Mouse (Mus musculus) midbrain, embryonic 11.5 days (tissue): ENCODE data around the gene Fbxl13. TPM values are rescaled to one million over a fixed set of nuclear protein-coding genes. Genes with fewer than 3 reads are reported as not detected.

Experiments
- ATAC-seq: fragments of 200-750 bp; cut with Nextera tagmentation; 2 replicates; pipeline ENCODE4 v1.8.0; 2017; ENCODE audit warnings: moderate TSS enrichment, moderate library complexity; ENCODE audit not compliant: low FRiP score
- DNase-seq: peaks from one replicate; pipeline ENCODE4 v3.0.0; 2015; ENCODE audit warnings: low spot score; ENCODE audit errors: missing footprints
- H3K27ac ChIP-seq: fragments of 300-500 bp; sonication (generic); 2 replicates; pipeline ENCODE4 v1.5.1; 2014; ENCODE audit warnings: low read depth, low read length
- H3K27me3 ChIP-seq: fragments of 300-500 bp; sonication (generic); 2 replicates; pipeline ENCODE4 v1.6.1; 2014; ENCODE audit warnings: mild to moderate bottlenecking, low read length, moderate library complexity, mixed read lengths; ENCODE audit not compliant: control insufficient read depth, insufficient read depth
- H3K36me3 ChIP-seq: fragments of 300-500 bp; sonication (generic); 2 replicates; pipeline ENCODE4 v1.6.1; 2014; ENCODE audit warnings: mild to moderate bottlenecking, low read length, moderate library complexity, mixed read lengths; ENCODE audit not compliant: control insufficient read depth, insufficient read depth
- H3K4me1 ChIP-seq: fragments of 300-500 bp; sonication (generic); 2 replicates; pipeline ENCODE4 v1.6.1; 2014; ENCODE audit warnings: low read length; ENCODE audit not compliant: control insufficient read depth, insufficient read depth
- H3K4me2 ChIP-seq: fragments of 300-500 bp; sonication (generic); 2 replicates; pipeline ENCODE4 v1.6.1; 2014; ENCODE audit warnings: mild to moderate bottlenecking, moderate library complexity
- H3K4me3 ChIP-seq: fragments of 300-500 bp; sonication (generic); 2 replicates; pipeline ENCODE4 v1.5.1; 2014; ENCODE audit warnings: low read depth, low read length
- H3K9ac ChIP-seq: fragments of 300-500 bp; sonication (generic); 2 replicates; pipeline ENCODE4 v1.6.1; 2014; ENCODE audit warnings: low read length
- H3K9me3 ChIP-seq: fragments of 300-500 bp; sonication (generic); 2 replicates; pipeline ENCODE4 v1.6.1; 2016; ENCODE audit warnings: low read length; ENCODE audit not compliant: control insufficient read depth
- WGBS: fragments of 180-500 bp; shearing (Covaris S2); extraction: QIAGEN DNeasy Blood & Tissue Kit; methylation state at CpG from one replicate; pipeline ENCODE4 v1.1.7; 2014; 5-methylcytosine and 5-hydroxymethylcytosine counted together
- polyA plus RNA-seq: library from polyadenylated mRNA; unstranded; fragments of >200 nt; fragmentation: Nextera tagmentation; extraction: Ambion mirVana; gene quantifications from 2 replicates; pipeline ENCODE4 v1.2.1, GENCODE M21; 2014

The Fbxl13 gene
- polyA plus RNA-seq, 1 experiment from 2014 or later, result 0.08 TPM

GRCm38 (mm10) chr5:21500941-21501340, 144.5 kb downstream of the Fbxl13 start:
- Histone ChIP-seq H3K4me2 (no peak overlapping the region), H3K27me3 (no peaks in the 10 kb centered on the region), H3K4me1 (no peaks in the 10 kb centered on the region), H3K9ac (no peak overlapping the region), H3K36me3 (no peaks in the 10 kb centered on the region), H3K9me3 (no peaks in the 10 kb centered on the region), H3K4me3 (no peak overlapping the region), H3K27ac (no peak overlapping the region)
- ATAC-seq (no peak), DNase-seq (no peak)
- WGBS, result 91% methylated on average over 2 of the region's 2 CpGs

GRCm38 (mm10) chr5:21500133-21500532, 145.3 kb downstream of the Fbxl13 start:
- Histone ChIP-seq H3K27me3 (no peaks in the 10 kb centered on the region), H3K4me3 (no peak overlapping the region), H3K4me2 (no peak overlapping the region), H3K36me3 (no peaks in the 10 kb centered on the region), H3K27ac (no peak overlapping the region), H3K4me1 (no peaks in the 10 kb centered on the region), H3K9me3 (no peaks in the 10 kb centered on the region), H3K9ac (no peak overlapping the region)
- WGBS, result 76% methylated on average over 10 of the region's 10 CpGs
- DNase-seq, result no peak
- no peak for ATAC-seq

- H3K4me1 ChIP-seq, result no peaks in the 10 kb centered on the region
- no peak overlapping the region for H3K4me2 ChIP-seq
- H3K4me3 ChIP-seq, result no peak overlapping the region
- H3K9me3 ChIP-seq, result no peaks in the 10 kb centered on the region
- no peak overlapping the region for H3K9ac ChIP-seq
- DNase-seq, result no peak
- no peaks in the 10 kb centered on the region for H3K36me3 ChIP-seq
- no peak for ATAC-seq
- WGBS, result 74% methylated on average over 11 of the region's 11 CpGs
- H3K27ac ChIP-seq, result no peak overlapping the region
- no peaks in the 10 kb centered on the region for H3K27me3 ChIP-seq
Measured at GRCm38 (mm10) chr5:21498925-21499324, 146.5 kb downstream of the Fbxl13 start.

DNA sequence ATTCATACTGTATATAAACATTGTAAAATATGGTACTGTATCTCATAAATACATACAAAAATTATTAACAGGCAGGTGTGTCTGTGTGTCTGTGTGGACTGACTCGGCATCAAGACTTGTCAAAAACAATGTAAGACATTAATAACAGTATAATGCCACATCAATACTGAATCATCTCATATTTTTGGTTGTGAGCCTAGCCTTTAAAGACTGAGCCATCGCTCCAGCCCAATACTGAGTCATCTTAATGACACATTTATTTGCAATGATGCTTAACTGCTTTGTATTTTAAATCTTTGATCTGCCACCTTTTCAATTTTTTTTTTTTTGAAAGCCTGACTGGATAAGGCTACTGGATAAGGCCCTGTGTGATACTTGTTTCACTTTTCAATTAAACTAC, 146.9 kb downstream of the Fbxl13 start:
- no peak overlapping the region for H3K4me3 ChIP-seq
- no peak overlapping the region for H3K27ac ChIP-seq
- no peaks in the 10 kb centered on the region for H3K27me3 ChIP-seq
- no peaks in the 10 kb centered on the region for H3K9me3 ChIP-seq
- H3K36me3 ChIP-seq, result no peaks in the 10 kb centered on the region
- WGBS, result 92% methylated on average over 2 of the region's 2 CpGs
- ATAC-seq, result no peak
- H3K9ac ChIP-seq, result no peak overlapping the region
- no peak for DNase-seq
- no peak overlapping the region for H3K4me2 ChIP-seq
- H3K4me1 ChIP-seq, result no peaks in the 10 kb centered on the region

DNA sequence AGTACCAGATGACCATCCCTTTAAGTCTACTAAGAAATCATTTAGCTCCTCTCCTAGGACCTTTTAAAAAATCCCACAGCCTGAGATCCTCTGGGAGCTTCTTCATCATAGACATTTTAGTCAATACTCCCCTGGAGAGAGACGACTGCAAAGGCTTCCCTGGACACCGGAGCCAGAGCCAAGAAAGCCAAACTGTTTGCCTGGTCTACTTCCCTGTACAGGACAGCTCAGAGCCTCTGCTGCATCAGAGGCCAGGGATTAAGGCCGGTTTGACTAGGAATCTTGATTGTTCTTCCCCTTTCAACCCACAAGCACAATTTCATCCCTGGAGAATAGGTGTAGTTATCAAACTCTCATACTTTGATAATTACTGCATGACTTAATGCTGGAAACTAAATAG, 148.6 kb downstream of the Fbxl13 start:
- no peaks in the 10 kb centered on the region for H3K4me1 ChIP-seq
- H3K9ac ChIP-seq, result no peak overlapping the region
- no peaks in the 10 kb centered on the region for H3K27me3 ChIP-seq
- no peak for DNase-seq
- WGBS, result 55% methylated on average over 3 of the region's 3 CpGs
- H3K4me2 ChIP-seq, result no peak overlapping the region
- H3K9me3 ChIP-seq, result no peaks in the 10 kb centered on the region
- H3K27ac ChIP-seq, result no peak overlapping the region
- no peaks in the 10 kb centered on the region for H3K36me3 ChIP-seq
- no peak overlapping the region for H3K4me3 ChIP-seq
- ATAC-seq, result no peak

- Histone ChIP-seq H3K9ac (no peak overlapping the region), H3K9me3 (no peaks in the 10 kb centered on the region), H3K36me3 (no peaks in the 10 kb centered on the region), H3K27me3 (no peaks in the 10 kb centered on the region), H3K4me3 (no peak overlapping the region), H3K27ac (no peak overlapping the region), H3K4me2 (no peak overlapping the region), H3K4me1 (peaks cover 3% of the 10 kb centered on the region; the same call in 1 of the 2 replicates)
- no peak for ATAC-seq
- DNase-seq, result no peak
- 84% methylated on average over 6 of the region's 6 CpGs for WGBS
Measured at GRCm38 (mm10) chr5:21496321-21496720, 149.1 kb downstream of the Fbxl13 start.

GRCm38 (mm10) chr5:21494781-21495180, 150.7 kb downstream of the Fbxl13 start:
- Histone ChIP-seq H3K4me1 (peaks cover 3% of the 10 kb centered on the region; the same call in 1 of the 2 replicates), H3K36me3 (no peaks in the 10 kb centered on the region), H3K27ac (no peak overlapping the region), H3K27me3 (no peaks in the 10 kb centered on the region), H3K9ac (no peak overlapping the region), H3K9me3 (no peaks in the 10 kb centered on the region), H3K4me3 (no peak overlapping the region), H3K4me2 (no peak overlapping the region)
- ATAC-seq, result no peak
- WGBS, result 59% methylated on average over 3 of the region's 3 CpGs
- DNase-seq, result no peak

DNA sequence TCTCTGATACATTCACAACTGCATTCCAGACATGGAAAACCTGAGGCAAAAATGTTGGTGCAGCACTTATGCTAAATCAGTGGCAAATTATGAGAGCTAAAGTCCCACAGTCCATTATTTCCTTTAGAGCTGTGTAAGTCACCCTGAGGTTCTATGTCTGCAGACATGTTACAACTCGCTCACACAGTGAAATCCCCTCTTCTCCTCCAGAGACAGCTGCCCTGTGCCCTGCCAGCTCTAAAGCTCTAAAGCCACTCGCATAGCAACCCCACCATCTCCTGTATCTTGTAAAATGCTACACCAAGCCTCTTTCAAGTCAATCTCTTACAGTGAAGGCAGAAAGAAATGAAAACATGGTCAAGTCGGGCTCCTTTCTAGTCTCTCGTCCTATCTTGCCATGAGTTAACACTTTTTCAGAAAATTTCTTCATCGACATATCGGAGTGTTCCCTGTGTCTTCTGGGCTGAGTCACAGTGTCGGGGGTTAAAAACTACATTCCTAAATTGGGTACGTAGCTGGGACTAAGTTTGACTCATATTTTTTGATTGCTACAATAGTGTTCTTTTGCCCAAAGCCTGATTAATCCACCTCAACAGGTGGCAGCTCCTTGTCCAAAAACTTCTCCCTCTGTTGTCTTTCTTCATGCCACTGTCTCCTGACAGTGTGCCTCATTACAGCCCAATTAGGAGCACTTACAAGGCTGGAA, 152.0 kb downstream of the Fbxl13 start:
- Histone ChIP-seq H3K27me3 (no peaks in the 10 kb centered on the region), H3K36me3 (no peaks in the 10 kb centered on the region), H3K4me1 (peaks cover 3% of the 10 kb centered on the region; the same call in 1 of the 2 replicates), H3K4me3 (no peak overlapping the region), H3K9me3 (no peaks in the 10 kb centered on the region), H3K27ac (no peak overlapping the region), H3K9ac (no peak overlapping the region), H3K4me2 (no peak overlapping the region)
- DNase-seq (no peak), ATAC-seq (no peak)
- 93% methylated on average over 8 of the region's 8 CpGs for WGBS

DNA sequence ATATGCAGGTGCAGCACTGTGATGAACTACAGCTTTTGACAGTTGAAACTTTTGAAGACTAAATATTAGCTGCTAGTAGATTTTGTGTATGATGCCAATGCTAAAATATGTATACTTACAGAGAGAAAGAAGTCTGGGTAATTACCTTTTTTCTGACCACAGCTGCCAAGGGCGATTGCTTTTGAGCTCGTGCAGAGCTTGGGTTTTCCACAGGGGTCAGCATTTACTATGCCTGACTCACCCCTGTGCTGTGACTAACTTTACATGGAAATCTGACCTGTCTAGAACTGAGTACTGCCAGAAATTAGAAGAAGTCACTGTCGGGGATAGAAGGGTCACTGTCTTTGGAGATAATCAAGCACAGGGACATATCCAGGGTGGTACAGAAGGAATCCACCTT, 153.2 kb downstream of the Fbxl13 start:
- no peaks in the 10 kb centered on the region for H3K27me3 ChIP-seq
- 79% methylated on average over 3 of the region's 3 CpGs for WGBS
- H3K9ac ChIP-seq, result no peak overlapping the region
- no peak overlapping the region for H3K27ac ChIP-seq
- H3K9me3 ChIP-seq, result no peaks in the 10 kb centered on the region
- H3K4me2 ChIP-seq, result no peak overlapping the region
- DNase-seq, result no peak
- H3K36me3 ChIP-seq, result no peaks in the 10 kb centered on the region
- H3K4me1 ChIP-seq, result peaks cover 3% of the 10 kb centered on the region; the same call in 1 of the 2 replicates
- H3K4me3 ChIP-seq, result no peak overlapping the region
- no peak for ATAC-seq
